Mouse (Mus musculus) limb, embryonic 15.5 days (tissue): ENCODE data around the gene Smoc2. TPM values are rescaled to one million over a fixed set of nuclear protein-coding genes. Genes with fewer than 3 reads are reported as not detected.

Source experiments
- ATAC-seq: fragments of 200-750 bp; cut with Nextera tagmentation; 2 replicates; pipeline ENCODE4 v1.8.0; 2017; ENCODE audit warnings: low read depth, moderate TSS enrichment; ENCODE audit not compliant: insufficient number of reproducible peaks, low FRiP score, low TSS enrichment
- H3K27ac ChIP-seq: fragments of 300-500 bp; sonication (generic); 2 replicates; pipeline ENCODE4 v1.5.1; 2015; ENCODE audit warnings: moderate library complexity, mild to moderate bottlenecking, inconsistent platforms
- H3K27me3 ChIP-seq: fragments of 300-500 bp; sonication (generic); 2 replicates; pipeline ENCODE4 v1.6.1; 2015; ENCODE audit warnings: inconsistent platforms
- H3K36me3 ChIP-seq: fragments of 300-500 bp; sonication (generic); 2 replicates; pipeline ENCODE4 v1.6.1; 2015; ENCODE audit warnings: inconsistent platforms
- H3K4me1 ChIP-seq: fragments of 300-500 bp; sonication (generic); 2 replicates; pipeline ENCODE4 v1.6.1; 2015; ENCODE audit warnings: inconsistent platforms
- H3K4me2 ChIP-seq: fragments of 300-500 bp; sonication (generic); 2 replicates; pipeline ENCODE4 v1.6.1; 2015; ENCODE audit warnings: mild to moderate bottlenecking, inconsistent platforms
- H3K4me3 ChIP-seq: fragments of 300-500 bp; sonication (generic); 2 replicates; pipeline ENCODE4 v1.5.1; 2015; ENCODE audit warnings: mild to moderate bottlenecking, inconsistent platforms
- H3K9ac ChIP-seq: fragments of 300-500 bp; sonication (generic); 2 replicates; pipeline ENCODE4 v1.6.1; 2015; ENCODE audit warnings: inconsistent platforms
- H3K9me3 ChIP-seq: fragments of 300-500 bp; sonication (generic); 2 replicates; pipeline ENCODE4 v1.6.1; 2016; ENCODE audit warnings: inconsistent platforms
- WGBS: fragments of 180-500 bp; shearing (Covaris S2); methylation state at CpG from one replicate; pipeline ENCODE4 v1.1.7; 2015; 5-methylcytosine and 5-hydroxymethylcytosine counted together
- polyA plus RNA-seq: library from polyadenylated mRNA; unstranded; fragments of >200 nt; fragmentation: Nextera tagmentation; extraction: Ambion mirVana; gene quantifications from 2 replicates; pipeline ENCODE4 v1.2.1, GENCODE M21; 2015

Gene Smoc2
- polyA plus RNA-seq, 1 experiment from 2014 or later, result 183 TPM

DNA sequence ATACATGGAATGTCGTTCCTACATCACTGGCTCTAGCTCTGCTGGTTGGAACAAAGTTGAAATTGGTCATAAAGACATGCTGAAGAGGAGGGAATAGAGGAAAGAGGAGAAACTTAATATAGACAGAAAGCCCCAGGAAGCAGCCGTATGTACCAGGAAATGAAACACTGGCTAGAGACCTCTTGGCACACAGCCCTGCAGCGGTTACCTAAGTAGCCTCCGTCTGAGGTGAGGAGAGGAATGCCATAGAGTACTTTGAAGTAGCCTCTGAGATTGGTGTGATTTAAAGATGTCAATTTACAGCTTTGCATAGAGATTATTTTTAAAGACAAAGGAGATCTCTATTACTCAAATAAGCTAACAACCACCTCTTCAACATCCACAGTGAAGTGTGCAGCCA is 155.4 kb downstream of the Smoc2 start:
- ATAC-seq, result no peak
- 34% methylated on average over 4 of the region's 4 CpGs for WGBS
- no peak overlapping the region for H3K9ac ChIP-seq
- no peak overlapping the region for H3K4me2 ChIP-seq
- peaks cover 4% of the 10 kb centered on the region for H3K4me1 ChIP-seq
- no peak overlapping the region for H3K4me3 ChIP-seq
- H3K36me3 ChIP-seq, result no peaks in the 10 kb centered on the region
- H3K27me3 ChIP-seq, result no peaks in the 10 kb centered on the region
- no peaks in the 10 kb centered on the region for H3K9me3 ChIP-seq
- H3K27ac ChIP-seq, result no peak overlapping the region

GRCm38 (mm10) chr17:14445611-14446010 is 166.3 kb downstream of the Smoc2 start:
- 67% methylated on average over 5 of the region's 5 CpGs for WGBS
- no peak overlapping the region for H3K4me2 ChIP-seq
- H3K9ac ChIP-seq, result no peak overlapping the region
- H3K9me3 ChIP-seq, result no peaks in the 10 kb centered on the region
- H3K4me1 ChIP-seq, result 0 out of 2 replicates have a peak, but pooled peaks cover 2% of the 10 kb centered on the region
- H3K27ac ChIP-seq, result no peak overlapping the region
- no peak overlapping the region for H3K4me3 ChIP-seq
- H3K36me3 ChIP-seq, result no peaks in the 10 kb centered on the region
- ATAC-seq, result no peak
- no peaks in the 10 kb centered on the region for H3K27me3 ChIP-seq

GRCm38 (mm10) chr17:14447275-14447674 is 168.0 kb downstream of the Smoc2 start:
- no peak overlapping the region for H3K9ac ChIP-seq
- 78% methylated on average over 5 of the region's 5 CpGs for WGBS
- 0 out of 2 replicates have a peak, but pooled peaks cover 2% of the 10 kb centered on the region for H3K4me1 ChIP-seq
- no peak overlapping the region for H3K27ac ChIP-seq
- H3K27me3 ChIP-seq, result no peaks in the 10 kb centered on the region
- no peak overlapping the region for H3K4me3 ChIP-seq
- H3K4me2 ChIP-seq, result no peak overlapping the region
- no peak for ATAC-seq
- no peaks in the 10 kb centered on the region for H3K36me3 ChIP-seq
- no peaks in the 10 kb centered on the region for H3K9me3 ChIP-seq

Other genes with a start within 250 kb of the Smoc2 start
- gene Gm7358, start 220.0 kb upstream of the Smoc2 start, polyA plus RNA-seq, result not detected in 2 replicates
- gene Dact2, start 75.2 kb upstream of the Smoc2 start, polyA plus RNA-seq, result 0.58 and 1.4 TPM in 2 replicates